Mouse (Mus musculus) 3134 (cell line): ENCODE results near the gene Mybbp1a.
"Not testable (repeated sequence)": the region's sequence is repeated elsewhere in the genome, so short reads cannot be mapped to it uniquely, and the experiment has no call there.

Experiments
- DNase-seq: peaks from one replicate; pipeline ENCODE4 v3.0.0-alpha.2; 2011; ENCODE audit warnings: low spot score; ENCODE audit not compliant: insufficient read length; ENCODE audit errors: extremely low read depth

The Mybbp1a gene

GRCm38 (mm10) chr11:72436756-72437650, 4.2 kb upstream of the Mybbp1a start:
- DNase-seq = no peak

- DNase-seq = no peak
Measured at GRCm38 (mm10) chr11:72438411-72438810, 2.7 kb upstream of the Mybbp1a start.

GRCm38 (mm10) chr11:72440597-72440964, 574 bp upstream of the Mybbp1a start:
- DNase-seq = not testable (repeated sequence)

GRCm38 (mm10) chr11:72446311-72447105, 5.4 kb downstream of the Mybbp1a start:
- DNase-seq = no peak

DNA sequence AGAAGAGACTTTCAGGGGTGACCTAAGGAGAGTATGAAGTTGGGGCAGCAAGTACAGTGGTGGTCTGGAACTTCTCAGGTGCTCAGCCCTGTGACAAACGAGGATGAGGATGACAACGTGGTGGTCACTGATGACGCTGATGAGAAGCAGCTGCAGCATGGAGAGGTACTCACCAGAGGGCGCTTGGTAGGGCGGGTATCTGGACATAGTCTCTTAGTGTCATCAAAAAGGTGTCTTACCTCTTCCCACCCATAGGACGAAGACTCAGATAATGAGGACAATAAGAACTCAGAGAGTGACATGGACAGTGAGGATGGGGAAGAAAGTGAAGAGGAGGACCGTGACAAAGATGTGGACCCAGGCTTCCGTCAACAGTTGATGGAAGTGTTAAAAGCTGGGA, 6.3 kb downstream of the Mybbp1a start:
- no peak for DNase-seq

DNA sequence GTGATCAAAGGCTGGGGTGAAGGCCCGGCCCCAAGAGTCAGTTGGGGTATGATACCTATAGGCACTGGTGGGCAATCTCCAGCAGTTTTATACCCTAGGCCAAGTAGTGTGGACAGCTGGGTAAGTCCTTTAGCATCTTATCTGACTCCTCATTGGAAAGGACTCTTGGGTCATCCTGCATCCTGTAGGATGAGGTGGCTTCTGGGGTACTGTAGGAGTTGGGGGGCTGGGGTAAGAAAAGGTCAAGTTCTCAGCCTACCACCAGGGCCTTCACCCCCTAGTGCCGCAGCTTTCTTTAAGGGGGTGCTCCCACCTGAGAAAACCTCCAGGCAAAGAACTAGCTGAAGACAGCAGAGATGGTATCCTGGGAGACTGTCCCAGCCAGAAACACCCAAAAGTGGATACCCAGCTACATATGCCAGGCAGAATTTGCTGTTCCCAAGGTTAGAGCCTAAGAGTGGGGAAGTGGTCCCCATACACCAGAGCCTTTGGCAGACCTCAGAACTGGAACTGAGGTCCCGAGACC, 11.0 kb downstream of the Mybbp1a start:
- DNase-seq = no peak

GRCm38 (mm10) chr11:72453105-72453953, 12.2 kb downstream of the Mybbp1a start:
- DNase-seq = no peak

GRCm38 (mm10) chr11:72455694-72456093, 14.5 kb downstream of the Mybbp1a start:
- DNase-seq = no peak

DNA sequence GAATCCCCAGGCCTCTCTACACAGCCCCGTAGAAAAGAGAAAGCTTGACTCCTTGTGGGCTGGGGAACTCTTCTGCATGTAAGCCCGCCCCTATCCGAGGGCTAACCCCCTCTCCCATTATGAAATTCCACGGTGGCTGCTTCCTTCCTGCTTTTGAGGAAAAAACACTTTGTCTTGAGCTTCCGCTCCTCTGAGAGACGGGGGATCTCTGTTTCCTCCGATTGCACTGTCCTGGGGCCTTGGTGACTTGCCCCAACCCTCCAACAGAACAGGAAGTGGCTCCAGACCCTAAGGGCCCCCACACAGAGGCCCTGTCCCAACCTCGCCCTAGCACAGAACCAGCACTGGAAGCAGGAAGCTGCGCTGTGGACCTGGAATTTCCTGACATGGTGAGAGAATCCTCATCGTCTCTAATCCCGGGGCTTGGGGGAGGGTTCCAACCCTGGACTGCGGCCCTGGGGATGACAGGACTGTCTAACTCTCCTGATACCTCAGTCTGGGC, 16.9 kb downstream of the Mybbp1a start:
- no peak for DNase-seq

DNA sequence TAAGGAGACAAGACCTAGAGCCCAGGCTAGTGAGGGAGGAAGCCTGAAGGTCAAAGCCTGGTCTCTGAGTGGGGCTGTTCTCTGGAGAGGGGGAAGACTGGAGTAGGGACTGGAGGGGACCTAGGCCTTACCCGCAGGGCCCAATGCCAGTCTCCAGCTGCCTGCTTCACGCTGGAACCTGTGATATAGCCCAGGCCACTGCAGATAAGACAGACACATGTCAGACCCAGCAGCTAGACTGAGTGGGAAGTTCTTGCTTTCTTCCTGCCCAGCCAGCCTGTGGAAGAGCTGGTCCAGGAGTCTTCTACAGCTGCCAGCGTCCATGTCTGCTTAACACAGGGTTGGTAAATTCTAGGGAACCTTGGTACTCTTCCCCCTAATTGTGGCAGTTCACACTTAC, 17.3 kb downstream of the Mybbp1a start:
- DNase-seq = no peak

GRCm38 (mm10) chr11:72461500-72461981, 20.4 kb downstream of the Mybbp1a start:
- no peak for DNase-seq

DNA sequence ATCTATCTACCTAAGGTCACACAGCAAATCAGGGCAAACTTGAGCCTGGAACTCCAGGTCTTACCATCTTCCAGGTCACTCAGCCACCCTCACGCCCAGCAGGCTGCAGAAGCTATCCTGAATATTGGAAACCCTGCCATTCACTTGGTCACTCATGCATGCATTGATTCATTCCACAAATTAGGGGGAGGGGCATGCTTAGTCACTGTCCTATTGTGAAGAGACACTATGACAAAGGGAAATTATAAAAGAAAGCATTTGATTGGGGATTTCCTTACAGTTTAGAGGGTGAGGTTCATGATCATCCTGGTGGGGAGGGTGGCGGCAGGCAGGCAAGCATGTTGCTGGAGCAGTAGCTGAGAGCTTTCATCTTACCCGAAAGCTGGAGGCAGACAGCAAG, 23.7 kb downstream of the Mybbp1a start:
- no peak for DNase-seq

DNA sequence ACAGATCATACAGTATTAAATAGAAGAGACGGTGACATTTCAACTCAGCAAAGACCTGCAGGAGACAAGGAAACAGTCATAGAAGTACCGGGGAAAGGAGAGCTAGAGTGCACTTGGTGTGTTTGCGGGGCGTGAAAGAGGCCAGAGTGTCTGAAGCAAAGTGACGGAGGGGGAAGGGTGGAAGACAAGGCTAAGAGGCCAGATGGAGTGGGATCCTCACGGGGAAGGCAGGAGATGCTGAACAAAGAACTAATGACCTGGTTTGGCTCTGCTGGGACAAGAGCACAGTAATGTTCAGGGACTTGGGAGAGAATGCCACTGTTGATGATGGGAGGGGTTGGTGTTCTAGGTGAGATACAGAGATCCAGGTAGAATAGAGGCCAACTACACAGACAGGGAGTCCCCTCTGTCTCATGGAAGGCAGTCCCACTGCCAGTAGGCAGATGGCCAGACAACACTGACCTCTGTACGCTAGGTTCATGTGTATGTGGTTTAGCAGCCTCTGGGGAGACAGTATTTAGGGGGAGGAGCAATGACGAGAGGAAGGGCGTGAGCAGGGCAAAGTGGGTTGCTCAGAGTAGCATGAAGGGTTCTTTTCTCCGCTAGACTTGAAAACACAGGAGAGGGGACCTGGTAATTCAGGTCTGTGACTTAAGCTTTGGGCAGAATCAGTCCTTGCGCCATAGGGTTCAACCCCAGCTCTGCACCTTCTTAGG, 25.0 kb downstream of the Mybbp1a start:
- no peak for DNase-seq

DNA sequence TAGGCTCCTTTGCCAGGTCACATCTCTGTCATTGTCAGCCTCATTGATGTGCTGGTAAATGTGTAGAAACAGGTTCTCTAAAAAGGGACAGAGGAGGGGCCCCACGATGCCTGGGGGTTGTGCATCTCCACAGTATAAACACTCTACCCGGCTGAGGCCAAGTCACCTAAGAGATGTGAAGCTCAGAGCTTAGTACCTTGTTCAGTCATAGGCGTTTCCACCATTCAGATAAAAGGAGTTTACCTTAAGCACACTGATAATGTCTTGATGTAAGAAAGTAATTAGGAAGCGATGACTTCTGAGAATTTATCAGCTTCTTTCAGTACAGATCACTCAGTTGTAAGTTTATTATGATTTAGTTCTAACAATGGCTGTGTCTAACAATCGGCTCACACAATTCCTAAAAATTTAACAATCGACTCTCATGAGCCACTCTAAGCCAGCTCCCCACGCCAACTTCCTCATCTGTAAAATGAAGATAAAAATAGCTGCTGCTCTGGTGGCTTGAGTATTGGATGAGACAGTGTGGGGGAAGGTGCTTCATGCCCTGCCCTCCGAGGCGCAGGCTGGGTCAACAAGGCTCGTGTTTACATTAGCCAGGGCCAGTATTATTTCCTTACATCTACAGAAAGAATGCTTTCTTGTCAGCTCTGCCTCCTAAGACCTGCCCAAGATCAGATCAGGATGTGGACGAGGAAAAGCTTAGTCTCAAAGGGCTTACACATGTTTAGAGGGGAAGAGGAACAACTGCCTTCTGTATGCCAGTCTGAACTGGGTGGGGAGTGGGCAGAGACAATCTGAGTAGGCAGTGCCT, 25.7 kb downstream of the Mybbp1a start:
- DNase-seq = no peak

GRCm38 (mm10) chr11:72468525-72468924, 27.4 kb downstream of the Mybbp1a start:
- no peak for DNase-seq

DNA sequence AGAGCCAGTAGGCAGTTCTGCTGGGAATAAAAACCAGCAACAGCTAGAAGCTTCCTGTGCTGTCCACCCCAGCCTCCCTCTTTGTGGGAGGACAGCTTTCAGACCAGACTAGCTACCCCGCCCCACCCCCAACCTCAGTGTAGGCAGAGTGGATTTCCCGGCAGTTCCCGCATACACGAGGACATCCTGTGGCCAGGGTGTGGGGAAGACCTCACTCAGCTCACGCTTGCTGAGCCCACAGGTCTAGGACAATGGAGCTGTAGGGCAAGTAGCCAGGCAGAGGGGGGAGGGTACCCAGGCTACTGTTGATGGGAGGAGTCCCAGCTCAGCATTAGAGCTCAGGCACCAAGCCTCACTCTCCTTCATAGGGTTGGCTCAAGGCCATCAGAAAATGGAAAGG, 28.1 kb downstream of the Mybbp1a start:
- peak; percentile 45 for DNase-seq

GRCm38 (mm10) chr11:72470004-72470403, 28.8 kb downstream of the Mybbp1a start:
- DNase-seq = no peak

DNA sequence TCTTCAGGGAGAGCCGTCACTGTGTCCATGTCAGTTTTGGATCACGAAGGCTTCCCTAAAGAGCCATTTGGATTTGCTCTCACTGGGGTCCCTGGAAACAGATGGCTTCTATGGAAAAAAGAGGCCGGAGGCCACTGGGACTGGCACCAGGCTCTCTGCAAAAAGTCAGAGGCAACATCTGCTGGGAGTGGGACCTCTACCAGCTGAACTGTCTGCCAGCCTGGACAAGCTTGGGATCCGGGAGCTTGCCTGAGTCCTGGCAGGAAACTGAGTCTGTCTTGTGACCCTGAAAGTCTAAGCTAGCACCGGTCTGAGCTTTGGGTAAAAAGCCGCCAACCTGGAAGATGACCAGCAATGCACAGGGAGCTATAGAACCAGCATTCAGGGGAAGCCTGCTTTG, 30.2 kb downstream of the Mybbp1a start:
- no peak for DNase-seq

DNA sequence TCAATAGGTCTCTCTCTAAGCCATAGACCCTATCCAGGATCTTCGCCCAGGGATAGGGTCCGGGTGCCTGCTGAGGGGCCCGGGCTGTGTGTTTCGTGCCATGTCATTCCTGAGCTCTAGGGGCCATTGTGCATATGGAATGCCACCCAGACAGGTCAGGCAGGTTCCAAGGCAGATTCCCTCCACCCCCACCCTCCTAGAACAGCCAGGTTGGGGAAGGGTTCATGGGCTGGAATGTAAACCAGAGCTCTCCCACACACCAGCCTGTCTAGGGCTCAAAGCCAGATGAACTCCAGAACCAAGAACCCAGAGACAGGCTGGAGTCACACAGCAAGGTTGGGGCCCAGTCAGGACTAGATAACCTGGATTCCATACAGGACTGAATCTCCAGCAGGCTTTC, 32.4 kb downstream of the Mybbp1a start:
- DNase-seq = no peak
